Mouse (Mus musculus): ENCODE results near the gene Qpct.

GRCm38 (mm10) chr17:79031569-79031968 lies 20.1 kb upstream of the Qpct start:
- no peak for TF ChIP-seq CTCF (IDR thresholded peaks at IDR 0.05)
- no peak for TF ChIP-seq EP300 (IDR thresholded peaks at IDR 0.05)
